Mouse (Mus musculus) thymus, adult 2 months (tissue): ENCODE data around the gene Phb2. TPM values are rescaled to one million over a fixed set of nuclear protein-coding genes. Genes with fewer than 3 reads are reported as not detected.

Source experiments
- DNase-seq: peaks from one replicate; pipeline ENCODE4 v3.0.0; 2021
- H3K27ac ChIP-seq: fragments of 200-500 bp; 2 replicates; pipeline ENCODE4 v1.5.1; 2012; ENCODE audit warnings: low read length, control low read depth; ENCODE audit not compliant: control insufficient read depth, insufficient read depth
- H3K27me3 ChIP-seq: fragments of 200-500 bp; 2 replicates; pipeline ENCODE4 v1.6.1; 2012; ENCODE audit warnings: mild to moderate bottlenecking, low read length, moderate library complexity, mixed read lengths; ENCODE audit not compliant: control insufficient read depth, insufficient read depth
- H3K36me3 ChIP-seq: fragments of 200-500 bp; 2 replicates; pipeline ENCODE4 v1.6.1; 2012; ENCODE audit warnings: mild to moderate bottlenecking, low read length, moderate library complexity; ENCODE audit not compliant: control insufficient read depth, insufficient read depth
- H3K4me1 ChIP-seq: fragments of 200-500 bp; replicated peaks from 2 replicates; pipeline ENCODE4 v1.6.1; 2012; ENCODE audit warnings: low read length; ENCODE audit not compliant: control insufficient read depth, insufficient read depth
- H3K4me3 ChIP-seq: fragments of 200-500 bp; 2 replicates; pipeline ENCODE4 v1.5.1; 2012; ENCODE audit warnings: mild to moderate bottlenecking, low read length, control low read depth, moderate library complexity; ENCODE audit not compliant: control insufficient read depth, insufficient read depth
- CTCF ChIP-seq: fragments of 200-500 bp; IDR thresholded peaks from 2 replicates; pipeline ENCODE4 v1.5.1; 2012; ENCODE audit warnings: mild to moderate bottlenecking, control low read depth, low read length, moderate library complexity, borderline replicate concordance; ENCODE audit not compliant: control insufficient read depth, poor library complexity, insufficient read depth; ENCODE audit errors: extremely low read depth
- POLR2A ChIP-seq: fragments of 200-500 bp; IDR thresholded peaks from 2 replicates; pipeline ENCODE4 v1.6.1; 2012; ENCODE audit warnings: mild to moderate bottlenecking, low read length, control low read depth, moderate library complexity; ENCODE audit not compliant: control insufficient read depth, poor library complexity, insufficient read depth; ENCODE audit errors: extremely low read depth
- WGBS: fragments of 180-500 bp; shearing (Covaris S2); methylation state at CpG from one replicate; pipeline ENCODE4 v1.1.7; 2018; 5-methylcytosine and 5-hydroxymethylcytosine counted together
- polyA plus RNA-seq: library from polyadenylated mRNA; depleted of rRNA; stranded (reverse); fragments of >200 nt; gene quantifications from 2 replicates; pipeline ENCODE4 v1.2.3, GENCODE M21; 2012; rRNA removed

Phb2 gene
- polyA plus RNA-seq: 150 and 171 TPM in 2 replicates

DNA sequence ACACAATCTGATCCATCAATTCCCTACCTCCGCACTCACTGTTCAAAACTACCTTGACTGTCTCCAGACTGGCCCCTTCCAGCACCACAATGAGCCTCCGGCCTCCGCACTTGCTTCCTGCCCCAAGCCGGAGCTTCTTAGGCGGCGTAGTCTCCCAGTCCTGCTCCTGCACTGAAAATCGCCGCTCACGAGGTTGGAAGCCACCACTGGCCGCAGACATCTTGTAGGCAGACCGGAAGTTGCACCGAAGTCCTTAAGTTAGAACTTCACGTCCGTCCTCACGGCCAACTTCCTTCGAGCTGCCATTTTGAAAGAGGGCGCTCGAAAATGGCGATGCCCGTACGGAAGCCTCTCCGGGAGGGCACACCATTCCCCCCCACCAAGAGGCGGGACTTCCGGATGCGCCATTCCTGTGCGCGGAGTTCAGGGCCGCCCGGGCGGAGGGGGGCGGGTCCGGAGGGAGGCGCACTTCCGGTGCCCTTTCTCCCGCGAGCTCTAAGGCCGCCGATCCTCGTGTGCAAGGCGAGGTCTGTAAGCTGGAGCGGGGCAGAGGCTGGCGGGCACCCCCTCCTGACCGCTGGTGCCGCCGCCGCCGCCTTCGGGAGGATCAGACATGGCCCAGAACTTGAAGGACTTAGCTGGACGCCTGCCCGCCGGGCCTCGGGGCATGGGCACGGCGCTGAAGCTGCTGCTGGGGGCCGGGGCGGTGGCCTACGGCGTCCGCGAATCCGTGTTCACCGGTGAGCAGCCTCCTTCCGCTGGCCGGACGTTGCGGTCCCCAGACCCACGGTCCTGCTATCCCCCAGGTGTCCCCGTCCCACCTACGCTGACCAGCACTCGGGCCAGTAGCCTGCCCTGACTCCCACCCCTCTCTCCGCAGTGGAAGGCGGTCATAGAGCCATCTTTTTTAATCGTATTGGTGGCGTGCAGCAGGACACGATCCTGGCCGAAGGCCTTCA, at the start of gene Phb2, which contains the start of gene Emg1:
TSS of gene Phb2 (plus strand) at position 513 of the 959 bp plus-strand sequence.
TSS of gene Emg1 (minus strand) at position 355 of the 959 bp plus-strand sequence.
- H3K27ac ChIP-seq: peak within 1 kb of the TSS; percentile 72
- H3K4me1 ChIP-seq: peaks cover 15% of the 10 kb centered on the region
- H3K4me3 ChIP-seq: peak within 1 kb of the TSS; percentile 99
- peak; percentile 79; the same call in 1 of the 2 replicates for TF ChIP-seq POLR2A
- peak; percentile 55; the same call in 1 of the 2 replicates for TF ChIP-seq CTCF
- H3K36me3 ChIP-seq: peaks cover 21% of the 10 kb centered on the region
- DNase-seq: peak; percentile 98
- H3K27me3 ChIP-seq: no peaks in the 10 kb centered on the region
- WGBS: 1% methylated on average over 76 of the region's 76 CpGs

DNA sequence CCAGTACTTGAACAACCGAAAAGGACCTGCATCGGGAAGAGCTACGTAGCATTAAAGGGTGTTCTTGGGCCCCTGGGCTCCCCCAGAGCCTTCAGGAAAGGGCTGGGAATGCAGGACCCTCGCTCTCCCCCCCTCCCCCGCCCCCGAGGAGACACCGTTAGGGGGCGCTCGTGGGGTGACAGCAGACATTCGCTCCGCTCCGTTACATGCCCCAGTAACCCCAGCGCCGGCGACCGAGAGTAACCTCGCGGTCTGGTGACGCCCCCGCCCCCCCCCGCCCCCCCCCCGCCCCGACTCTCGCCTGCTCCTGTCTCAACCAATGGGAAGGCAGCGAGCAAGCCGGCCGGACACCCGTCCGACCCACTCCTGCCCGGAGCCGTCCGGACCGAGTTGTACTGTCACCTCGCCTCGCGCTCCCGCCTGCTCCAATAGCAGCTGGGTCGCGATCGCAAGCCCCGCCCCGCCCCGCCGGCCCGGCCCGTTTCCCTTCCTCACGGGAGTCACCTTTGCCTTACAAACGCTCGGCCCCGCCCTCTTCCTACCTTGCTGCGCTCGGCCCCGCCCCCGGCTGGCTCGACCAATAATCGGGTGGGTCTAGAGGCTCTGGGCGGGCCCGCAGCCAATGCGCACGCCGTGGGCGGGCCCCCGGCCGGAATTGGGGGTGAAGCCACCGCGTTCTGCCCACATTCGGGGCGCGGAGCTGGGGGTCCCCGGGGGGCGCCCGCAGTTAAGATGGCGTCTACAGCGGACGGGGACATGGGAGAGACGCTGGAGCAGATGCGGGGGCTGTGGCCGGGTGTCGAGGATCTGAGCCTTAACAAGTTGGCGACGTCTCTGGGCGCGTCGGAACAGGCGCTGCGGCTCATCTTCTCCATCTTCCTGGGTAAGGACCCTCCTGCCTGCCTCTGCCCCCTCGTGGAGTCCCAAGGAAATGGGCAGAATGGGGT, 49.4 kb upstream of the Phb2 start, which contains the start of gene Lpcat3:
TSS of gene Lpcat3 (plus strand) at position 551 of the 947 bp plus-strand sequence.
- TF ChIP-seq POLR2A (peak; percentile 77), CTCF (peak; percentile 97)
- peak; percentile 100 for DNase-seq
- peaks cover 26% of the 10 kb centered on the region for H3K4me1 ChIP-seq
- WGBS: under 1% methylated on average over 69 of the region's 87 CpGs
- no peaks in the 10 kb centered on the region for H3K36me3 ChIP-seq
- peak within 1 kb of the TSS; percentile 37; the same call in 1 of the 2 replicates for H3K27ac ChIP-seq
- H3K27me3 ChIP-seq: no peaks in the 10 kb centered on the region
- peak within 1 kb of the TSS; percentile 94 for H3K4me3 ChIP-seq

DNA sequence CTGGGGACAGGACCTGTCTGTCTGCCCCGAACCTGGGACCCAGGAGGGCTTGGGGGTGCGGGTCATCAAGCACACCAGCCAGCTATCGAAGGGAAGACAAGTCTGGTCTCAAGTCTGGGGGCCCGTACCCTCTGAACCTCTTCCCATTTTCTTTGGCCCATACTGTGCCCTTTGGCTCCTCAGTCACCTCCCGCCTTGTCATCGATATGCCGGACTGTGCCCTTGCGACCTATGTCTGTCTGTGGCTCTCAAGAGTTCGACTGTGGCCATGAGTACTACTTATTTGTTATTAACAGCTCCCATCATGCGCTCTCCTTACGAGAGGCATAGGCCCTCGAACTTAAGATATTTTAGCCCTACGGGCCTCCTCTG, 48.7 kb upstream of the Phb2 start:
- 17% methylated on average over 13 of the region's 13 CpGs for WGBS
- TF ChIP-seq CTCF (no peak), POLR2A (no peak)
- peak overlapping the region; percentile 94 for H3K4me3 ChIP-seq
- no peak for DNase-seq
- H3K27me3 ChIP-seq: no peaks in the 10 kb centered on the region
- peak overlapping the region; percentile 4; the same call in 1 of the 2 replicates for H3K27ac ChIP-seq
- H3K4me1 ChIP-seq: peaks cover 26% of the 10 kb centered on the region
- H3K36me3 ChIP-seq: no peaks in the 10 kb centered on the region

DNA sequence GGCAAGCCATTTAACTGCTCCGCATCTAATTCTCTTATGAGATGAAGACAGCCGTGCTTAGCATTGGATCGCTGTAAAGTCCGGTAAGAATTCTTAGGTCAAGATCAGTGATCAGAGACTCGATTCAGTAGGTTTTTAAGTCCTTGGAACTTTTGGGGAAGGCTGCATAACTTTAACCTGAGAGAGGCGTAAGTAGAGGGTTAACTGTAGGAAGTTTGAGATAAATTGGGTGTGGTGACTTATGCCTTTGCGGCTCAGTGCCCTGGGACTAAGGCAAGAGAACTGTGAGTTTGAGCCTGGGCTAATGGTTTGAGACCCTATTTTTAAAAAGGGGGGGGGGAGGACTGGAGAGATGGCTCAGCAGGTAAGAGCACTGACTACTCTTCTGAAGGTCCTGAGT, 47.9 kb upstream of the Phb2 start:
- TF ChIP-seq CTCF (no peak), POLR2A (no peak)
- Histone ChIP-seq H3K27me3 (no peaks in the 10 kb centered on the region), H3K27ac (no peak overlapping the region), H3K36me3 (no peaks in the 10 kb centered on the region), H3K4me3 (no peak overlapping the region), H3K4me1 (peaks cover 22% of the 10 kb centered on the region)
- 90% methylated on average over 7 of the region's 7 CpGs for WGBS
- DNase-seq: no peak

DNA sequence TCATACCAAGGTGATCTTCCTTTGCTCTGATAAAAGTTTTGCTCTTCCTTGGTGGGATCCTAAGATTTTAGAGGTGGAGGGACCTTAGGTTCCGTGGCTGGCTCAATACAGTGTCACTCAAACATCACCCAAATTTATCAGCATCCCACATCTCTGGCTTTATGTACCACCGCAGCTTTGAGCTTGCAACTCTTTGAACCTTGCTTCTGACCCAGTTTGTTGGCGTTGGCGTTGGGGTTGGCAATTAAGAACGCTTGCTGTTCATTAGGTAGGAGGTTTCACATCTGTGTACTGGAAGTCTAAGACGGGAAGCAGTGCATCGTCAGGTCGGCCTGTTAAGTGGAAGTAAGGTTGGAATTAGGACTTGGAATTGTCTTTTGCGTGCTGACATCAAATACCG, 47.1 kb upstream of the Phb2 start:
- no peaks in the 10 kb centered on the region for H3K27me3 ChIP-seq
- no peaks in the 10 kb centered on the region for H3K36me3 ChIP-seq
- no peak for TF ChIP-seq CTCF
- no peak for TF ChIP-seq POLR2A
- WGBS: 52% methylated on average over 10 of the region's 10 CpGs
- H3K4me1 ChIP-seq: peaks cover 21% of the 10 kb centered on the region
- no peak overlapping the region for H3K27ac ChIP-seq
- DNase-seq: peak; percentile 23
- no peak overlapping the region for H3K4me3 ChIP-seq

DNA sequence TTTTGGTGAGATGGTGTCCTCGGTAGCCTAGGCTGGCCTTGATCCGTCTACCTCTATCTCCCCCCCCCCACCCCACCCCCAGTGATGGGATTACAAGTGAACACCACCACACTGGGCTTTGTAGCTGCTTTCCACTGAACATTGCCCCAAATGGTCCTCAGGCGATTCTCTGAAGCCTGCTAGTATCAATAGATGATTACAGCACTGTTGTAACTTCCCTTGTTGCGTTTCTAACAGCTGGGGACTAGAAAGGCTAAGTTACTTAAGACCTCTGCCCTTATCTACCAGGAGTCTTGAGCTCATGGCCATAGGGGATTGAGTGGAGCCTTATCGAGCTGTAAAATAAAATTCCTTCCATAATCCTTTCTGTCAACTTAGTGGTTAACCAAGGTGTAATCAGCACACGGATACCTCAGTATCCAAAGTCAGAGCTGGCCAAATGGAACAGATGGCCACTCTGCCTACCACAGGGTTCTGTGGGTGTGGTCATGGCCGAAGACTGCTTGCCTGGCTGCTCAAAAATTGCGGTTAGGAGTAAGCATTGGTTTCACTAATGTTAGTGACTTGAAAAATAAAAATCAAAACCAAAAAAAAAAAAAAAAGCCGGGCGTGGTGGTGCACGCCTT, 42.8 kb upstream of the Phb2 start:
- Histone ChIP-seq H3K4me1 (peaks cover 18% of the 10 kb centered on the region), H3K36me3 (no peaks in the 10 kb centered on the region), H3K27me3 (no peaks in the 10 kb centered on the region), H3K4me3 (no peak overlapping the region), H3K27ac (no peak overlapping the region)
- no peak for DNase-seq
- 90% methylated on average over 10 of the region's 11 CpGs for WGBS
- TF ChIP-seq POLR2A (no peak), CTCF (no peak)
